Mouse (Mus musculus) adrenal gland (tissue): ENCODE data around the gene Tekt3.

Source experiments
- intact Hi-C: fragments of 180-260 bp; cut with DNase I; formaldehyde crosslinking; loops from one replicate; pipeline ENCODE4 v1.15.1; 2025

The Tekt3 gene

DNA sequence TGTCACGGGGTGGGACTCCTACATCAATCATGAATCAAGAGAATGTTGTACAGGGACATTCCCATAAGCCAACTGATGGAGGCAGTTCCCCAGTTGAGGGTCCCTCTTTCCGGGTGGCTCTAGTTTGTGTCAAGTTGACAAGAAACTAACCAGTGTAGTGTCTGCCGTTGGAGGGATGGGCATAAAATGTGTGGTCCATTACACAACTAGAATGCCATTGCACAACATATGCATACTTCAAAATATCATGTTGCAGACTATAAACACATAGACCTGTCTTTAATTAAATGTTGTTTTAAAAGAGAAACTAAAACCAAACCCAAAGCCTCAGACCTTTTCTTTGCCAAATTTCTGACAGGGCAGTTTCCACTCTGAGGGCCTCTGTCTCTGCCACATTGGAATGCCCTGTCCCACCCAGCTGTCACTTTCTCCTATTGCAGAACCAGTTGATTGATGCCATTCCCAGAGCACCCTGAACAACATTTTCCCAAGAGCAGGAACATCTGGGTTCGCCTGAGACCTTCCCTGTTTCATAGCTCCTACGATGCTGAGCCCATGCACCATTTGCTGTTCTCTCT, 3.0 kb upstream of the Tekt3 start:
- intact Hi-C loops = no loop called here

DNA sequence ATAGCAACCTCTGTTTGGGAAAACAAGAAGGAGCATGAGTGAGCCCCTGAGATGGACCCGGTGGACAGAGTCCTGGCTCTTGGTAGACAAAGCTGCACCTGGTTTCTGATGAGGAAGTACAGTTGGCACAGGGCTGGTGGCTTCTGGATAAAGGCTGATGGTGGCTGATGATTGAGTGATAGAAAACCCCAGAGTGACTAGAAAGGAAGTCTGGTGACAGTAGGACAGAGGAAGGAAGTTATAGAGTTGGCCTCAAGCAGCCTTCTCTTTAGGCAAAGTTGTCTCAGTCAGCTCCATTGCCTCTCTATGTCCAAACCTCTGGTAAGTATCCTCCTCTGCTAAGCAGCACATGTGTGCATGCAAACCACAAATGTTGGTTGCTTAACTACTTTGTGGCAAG, 1.5 kb upstream of the Tekt3 start:
- intact Hi-C loops = no loop called here

DNA sequence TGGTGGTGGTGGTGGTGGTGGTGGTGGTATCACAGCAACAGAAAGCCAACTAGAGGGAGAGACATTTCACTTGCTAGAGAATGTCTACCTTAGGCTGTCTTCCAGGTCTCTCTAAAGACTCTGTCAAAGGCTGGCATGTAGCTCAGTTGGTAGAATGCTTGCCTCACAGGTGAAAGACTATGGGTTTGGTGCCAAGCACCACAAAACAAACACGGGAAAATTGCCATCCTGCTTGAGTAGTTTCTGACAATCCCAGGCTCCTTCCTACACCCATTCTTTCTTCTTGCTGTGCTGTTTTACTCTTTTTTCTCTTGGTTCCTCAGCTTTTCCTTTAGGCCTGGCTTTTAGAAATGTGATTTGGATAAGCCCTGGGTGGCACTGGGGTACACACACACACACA, 5.1 kb downstream of the Tekt3 start:
- intact Hi-C loops = no loop called here

DNA sequence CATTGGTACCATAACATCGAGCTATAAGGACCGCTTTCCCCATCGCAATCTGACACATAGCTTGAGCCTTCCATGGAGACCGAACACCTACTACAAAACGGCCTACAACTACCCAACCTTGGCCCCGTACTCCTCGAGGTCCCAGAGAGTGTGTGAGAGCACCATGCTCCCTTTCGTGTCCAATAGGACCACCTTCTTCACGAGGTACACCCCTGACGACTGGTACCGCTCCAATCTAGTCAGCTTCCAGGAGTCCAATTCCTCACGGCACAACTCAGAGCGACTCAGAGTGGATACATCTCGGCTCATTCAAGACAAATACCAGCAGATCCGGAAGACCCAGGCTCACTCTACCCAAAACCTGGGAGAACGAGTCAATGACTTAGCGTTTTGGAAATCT, 8.6 kb downstream of the Tekt3 start:
- intact Hi-C loops = no loop called here

DNA sequence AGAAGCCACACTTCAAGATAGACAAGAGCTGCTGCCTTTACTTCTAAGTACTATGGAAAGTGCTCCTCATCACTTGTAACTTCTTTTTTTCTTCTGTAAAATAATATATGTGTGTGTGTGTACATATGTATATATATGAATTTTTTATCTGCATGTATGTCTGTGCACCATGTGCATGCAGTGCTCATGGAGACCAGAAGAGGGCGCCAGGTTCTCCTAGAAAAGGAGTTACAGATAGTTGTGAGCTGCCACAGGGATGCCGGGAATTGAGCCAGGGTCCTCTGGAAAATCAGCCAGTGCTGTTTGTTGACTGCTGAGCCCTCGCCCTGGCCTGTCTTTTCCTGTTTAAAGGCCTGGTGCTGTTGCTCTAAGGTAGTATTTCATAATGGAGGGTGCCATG, 23.1 kb downstream of the Tekt3 start:
- intact Hi-C loops = no loop called here

DNA sequence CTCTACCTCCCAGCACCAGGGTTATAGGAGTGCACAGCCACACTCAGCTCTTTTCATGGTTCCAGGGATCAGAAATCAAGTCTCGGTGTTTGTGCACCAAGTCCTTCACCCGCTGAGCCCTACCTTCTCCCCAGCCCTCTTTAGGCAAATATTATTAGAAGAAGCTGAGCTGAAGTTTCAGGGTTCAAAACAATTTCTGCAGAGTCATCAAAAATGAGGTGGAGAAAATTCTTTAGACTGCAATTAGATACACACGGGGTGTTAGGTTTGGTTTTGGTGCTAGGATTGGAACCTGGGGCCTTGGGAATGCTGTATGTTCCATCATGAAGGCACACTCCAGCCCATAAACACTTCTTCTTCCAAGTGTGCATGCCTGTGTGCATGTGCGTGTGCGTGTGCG, 27.2 kb downstream of the Tekt3 start:
- intact Hi-C loops = no loop called here

DNA sequence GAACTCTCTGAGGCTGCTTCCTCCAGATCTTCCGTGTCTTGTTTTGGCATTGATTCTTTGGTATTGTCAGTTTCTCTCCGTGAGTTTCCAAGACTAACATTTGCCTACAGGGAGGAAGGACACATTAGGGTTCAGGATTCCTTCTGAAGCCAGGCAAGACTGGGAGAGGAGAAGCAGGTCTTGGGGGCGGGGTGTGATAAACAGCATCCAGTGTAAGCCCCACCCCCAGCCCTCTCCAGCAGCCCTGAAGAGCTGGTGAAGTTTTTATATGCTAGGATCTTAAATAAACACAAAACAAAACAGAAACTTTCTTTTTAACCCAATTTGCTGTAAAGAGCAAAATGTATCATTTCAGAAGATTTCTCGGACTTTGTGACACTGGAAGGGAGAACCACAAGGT, 28.8 kb downstream of the Tekt3 start:
- intact Hi-C loops = no loop called here

DNA sequence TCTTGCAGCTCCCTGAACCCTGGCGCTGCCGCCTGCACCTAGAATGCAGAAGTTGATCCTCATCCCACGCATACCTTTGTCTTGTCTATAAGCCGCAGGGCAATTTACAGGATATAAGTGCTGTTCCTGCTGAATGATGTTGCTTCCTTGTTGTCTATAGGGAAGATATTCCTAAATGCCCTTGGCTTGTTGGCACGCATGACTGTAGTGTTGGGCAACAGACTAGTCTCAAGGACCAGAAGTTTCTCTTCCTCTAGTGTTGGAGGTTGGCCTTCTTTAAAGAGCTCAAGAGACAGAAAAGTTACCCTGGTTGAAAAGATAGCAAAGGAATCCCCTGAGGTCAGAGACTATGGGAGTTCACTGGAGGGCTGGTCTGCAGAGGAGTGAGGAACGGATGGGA, 29.5 kb downstream of the Tekt3 start:
- intact Hi-C loops = no loop called here

DNA sequence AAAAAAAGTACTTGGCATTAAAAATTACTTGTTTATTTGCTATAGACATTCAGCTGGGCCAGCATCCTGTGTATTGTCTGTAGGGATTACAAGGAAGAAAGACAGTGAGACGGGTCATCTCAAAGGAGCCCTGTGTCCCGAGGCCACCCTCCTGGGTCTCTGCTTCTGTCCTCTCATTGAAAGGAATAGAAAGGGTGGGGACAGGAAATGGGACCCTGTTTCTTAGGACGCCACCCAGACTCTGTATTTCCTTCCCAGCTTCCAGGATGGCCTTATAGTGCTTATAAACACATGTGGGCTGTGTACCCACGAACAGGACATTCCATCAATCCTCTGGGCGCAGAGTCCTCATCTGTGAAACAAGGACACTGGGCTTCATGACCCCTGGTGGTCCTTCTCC, 30.8 kb downstream of the Tekt3 start:
- intact Hi-C loops = no loop called here

DNA sequence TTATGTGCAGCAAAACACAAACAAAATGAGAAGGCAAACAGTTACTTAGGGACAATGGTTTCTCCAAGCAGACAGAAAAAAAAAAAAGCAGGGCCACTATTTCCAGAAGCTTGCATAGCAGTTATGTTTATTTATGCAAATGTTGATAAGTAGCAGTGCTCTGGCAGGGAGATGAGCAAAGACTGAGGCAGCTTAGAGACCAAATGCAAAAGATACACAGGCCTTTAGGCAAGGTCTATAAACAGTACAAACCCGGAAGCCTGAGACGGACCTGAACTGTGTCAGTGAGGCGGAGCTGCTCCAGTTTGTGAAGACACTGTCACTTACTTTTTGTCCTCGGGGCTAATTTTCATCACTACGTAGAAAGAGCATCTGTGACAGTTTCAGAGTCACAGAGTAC, 32.1 kb downstream of the Tekt3 start:
- intact Hi-C loops = no loop called here

DNA sequence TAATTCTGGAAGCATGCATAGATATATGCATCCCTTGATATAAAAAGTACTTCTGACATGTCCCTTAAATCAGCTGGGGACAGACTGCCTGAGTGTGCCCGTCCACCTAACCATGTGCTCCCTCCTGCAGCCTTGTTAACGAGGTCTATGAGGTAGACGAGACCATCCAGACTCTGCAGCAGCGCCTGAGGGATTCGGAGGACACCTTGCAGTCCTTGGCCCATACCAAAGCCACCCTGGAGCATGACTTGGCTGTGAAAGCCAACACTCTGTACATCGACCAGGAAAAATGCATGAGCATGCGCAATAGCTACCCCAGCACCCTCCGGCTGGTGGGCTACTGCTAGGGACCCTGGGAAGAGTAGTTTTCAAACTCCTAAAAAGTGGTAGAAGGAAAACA, 33.0 kb downstream of the Tekt3 start:
- intact Hi-C loops = no loop called here

DNA sequence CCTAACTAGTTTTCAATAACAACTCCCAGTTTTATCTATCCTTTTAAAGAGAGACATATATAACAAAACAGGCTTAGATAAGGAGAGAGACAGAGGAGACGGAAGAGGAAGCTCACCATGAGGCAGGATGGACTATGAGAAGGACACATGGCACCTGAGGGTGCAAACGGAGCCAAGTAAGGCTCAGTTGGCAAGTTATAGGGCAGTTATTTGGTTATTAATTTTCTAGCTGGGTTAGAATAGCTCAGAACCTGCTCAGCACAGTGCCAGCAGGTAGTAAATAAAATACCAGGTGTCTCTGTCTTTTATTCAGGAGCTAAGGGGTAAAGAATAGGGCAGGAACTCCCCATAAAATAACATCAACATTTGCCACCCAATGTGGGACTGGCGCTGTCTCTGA, 36.6 kb downstream of the Tekt3 start:
- intact Hi-C loops = no loop called here

DNA sequence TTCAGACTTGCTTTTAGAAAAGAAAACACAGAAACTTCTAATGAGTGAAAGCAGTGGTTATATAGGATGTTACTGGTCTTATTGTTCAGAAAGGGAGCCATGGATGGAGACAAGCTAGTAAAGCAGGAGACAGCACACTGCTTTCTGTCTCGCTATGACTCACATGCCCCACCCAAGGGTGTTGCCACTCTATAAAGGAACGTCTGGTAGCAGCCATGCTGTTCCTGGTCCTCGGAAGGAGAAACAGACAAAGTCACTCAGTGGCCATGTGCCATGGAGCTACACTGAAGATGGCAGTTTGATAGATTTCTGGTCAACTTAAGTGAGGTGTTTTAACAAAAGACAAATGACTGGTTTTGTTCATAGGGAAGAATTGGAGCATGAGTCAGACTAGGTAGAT, 37.9 kb downstream of the Tekt3 start:
- intact Hi-C loops = no loop called here

DNA sequence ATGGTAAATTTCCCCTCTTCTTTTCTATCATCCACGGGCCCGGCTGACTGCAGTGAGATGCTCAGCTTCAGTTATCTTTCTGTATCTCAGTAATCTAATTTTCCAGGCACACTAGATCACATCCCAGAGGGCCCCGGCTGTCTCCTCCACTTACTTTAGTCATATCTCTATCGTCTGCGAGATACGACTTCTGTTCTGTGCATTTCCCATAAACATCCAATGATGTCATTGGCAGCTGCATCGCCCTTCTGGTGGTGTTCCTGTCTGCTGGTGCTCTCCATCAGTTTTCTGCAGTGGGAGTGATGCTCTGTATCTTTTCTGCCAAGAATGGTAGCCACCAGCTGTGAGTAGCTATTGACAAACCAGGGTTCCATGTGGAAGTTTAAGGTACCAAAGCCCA, 41.8 kb downstream of the Tekt3 start:
- intact Hi-C loops = no loop called here

DNA sequence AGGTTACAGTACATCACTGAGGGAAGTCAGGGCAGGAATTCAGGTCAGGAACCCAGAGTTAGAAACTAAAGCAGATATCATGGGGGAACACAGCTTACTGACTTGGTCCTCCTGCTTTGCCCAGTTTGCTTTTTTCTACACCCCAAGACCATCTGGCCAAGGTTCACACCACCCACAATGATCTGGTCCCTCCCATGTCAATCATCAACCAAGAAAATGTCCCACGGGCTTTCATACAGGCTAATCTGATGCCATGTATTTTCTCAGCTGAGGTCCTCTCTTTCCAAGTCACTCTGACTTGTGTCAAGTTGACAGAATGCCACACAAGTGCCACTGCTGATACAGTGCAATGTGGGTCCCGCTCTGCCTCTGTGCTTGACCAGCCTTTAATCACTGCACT, 42.6 kb downstream of the Tekt3 start:
- intact Hi-C loops = no loop called here

DNA sequence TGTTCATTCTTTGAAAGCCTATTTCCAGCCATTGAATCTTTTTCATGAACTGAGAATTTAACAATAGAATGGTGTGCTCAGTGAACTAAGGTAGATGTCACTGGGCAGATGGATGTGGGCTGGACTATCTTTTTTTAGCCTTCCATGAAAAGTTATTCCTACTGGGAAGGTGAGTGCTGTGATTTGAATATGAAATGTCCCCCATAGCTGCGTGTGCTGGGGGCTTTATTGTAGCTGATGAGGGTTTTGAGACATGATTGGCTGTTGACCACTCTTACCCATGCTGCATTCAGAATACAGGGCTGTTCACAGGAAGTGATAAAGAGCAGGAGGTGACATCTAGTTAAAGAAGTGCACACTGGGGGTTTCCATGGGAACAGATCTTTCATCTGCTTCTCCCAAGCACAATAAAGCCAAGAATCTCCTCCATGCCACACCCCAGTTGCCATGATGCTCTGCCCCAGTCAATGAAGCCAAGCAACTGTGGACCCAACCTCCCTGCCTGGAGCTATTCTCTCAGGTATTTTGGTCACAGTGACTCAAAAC, 47.8 kb downstream of the Tekt3 start:
- intact Hi-C loops = no loop called here

DNA sequence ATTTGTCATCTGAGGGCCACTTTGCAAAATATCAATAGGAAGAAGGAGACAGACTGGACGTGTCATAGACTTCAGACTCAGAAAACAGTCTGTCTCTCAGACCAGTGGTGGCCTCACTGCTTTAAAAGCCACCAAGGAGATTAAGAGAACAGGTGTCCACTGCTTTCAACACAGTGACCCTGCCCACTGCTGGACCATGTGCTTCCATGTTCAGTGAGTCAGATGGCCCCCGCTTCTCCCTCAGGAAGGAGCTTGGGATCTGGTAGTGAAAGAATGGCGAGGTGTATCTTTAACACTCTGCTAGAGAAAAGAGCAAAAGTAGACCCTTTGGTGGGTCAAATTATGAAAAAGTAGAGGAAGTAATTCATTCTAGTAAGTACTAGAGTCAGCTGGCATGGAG, 48.9 kb downstream of the Tekt3 start:
- intact Hi-C loops = no loop called here

DNA sequence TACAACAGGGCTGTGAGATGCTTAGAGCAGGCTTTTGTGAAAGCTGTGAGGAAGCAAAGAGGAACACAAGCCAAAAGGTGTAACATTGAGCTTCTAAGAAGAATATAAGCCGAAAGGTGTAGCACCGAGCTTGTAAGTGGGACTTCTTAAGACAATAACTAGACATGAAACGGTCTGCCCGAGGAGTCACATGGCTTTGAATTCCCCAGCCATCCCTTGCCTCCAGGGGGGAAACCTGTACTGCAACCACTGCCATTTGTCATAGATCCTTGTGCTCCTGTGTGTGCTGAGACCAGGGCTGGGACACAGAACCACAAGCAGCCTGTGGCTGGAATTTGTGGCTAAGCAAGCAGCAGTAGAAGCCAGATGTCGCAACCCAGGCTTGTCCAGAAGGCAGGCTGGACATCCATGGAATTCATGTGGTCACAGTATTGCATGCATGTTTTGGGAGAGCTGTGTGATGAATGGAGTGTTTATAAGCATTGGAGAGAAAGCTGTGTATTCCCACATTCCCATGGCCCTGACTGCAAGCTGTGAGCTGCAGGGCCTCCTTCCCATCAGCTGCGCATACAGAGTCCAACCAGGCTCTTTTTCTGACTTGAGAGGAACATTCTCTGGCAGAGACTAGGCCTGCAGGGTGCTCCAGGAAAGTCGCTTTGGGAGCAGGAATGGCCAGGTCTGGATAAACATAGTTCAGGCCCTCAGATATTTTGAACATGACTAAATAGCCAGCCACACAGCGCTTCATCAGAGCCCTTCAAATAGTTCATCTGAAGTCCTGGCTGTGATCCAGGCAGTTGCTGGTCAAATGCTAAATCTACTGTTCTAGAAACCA, 53.6 kb downstream of the Tekt3 start:
- intact Hi-C loops = no loop called here

DNA sequence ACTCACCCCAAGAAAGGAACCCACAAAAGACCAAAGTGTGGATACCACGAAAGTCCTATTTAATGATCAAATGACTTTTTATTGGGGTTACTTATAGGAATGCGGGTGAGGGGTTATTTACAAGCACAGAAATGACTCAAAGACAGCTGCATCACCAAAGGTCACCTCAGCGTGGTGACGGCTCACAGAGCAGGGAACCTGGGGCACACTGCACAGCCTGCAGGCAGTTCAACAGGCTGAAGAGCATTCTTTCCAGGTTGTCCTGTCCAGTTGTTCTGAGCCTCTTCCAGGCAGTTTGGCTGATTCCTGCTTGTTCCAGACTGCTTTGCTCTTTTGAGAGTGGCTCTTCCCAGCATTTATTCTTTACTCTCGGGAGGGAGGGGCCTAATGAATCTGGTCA, 55.2 kb downstream of the Tekt3 start:
- intact Hi-C loops = no loop called here

DNA sequence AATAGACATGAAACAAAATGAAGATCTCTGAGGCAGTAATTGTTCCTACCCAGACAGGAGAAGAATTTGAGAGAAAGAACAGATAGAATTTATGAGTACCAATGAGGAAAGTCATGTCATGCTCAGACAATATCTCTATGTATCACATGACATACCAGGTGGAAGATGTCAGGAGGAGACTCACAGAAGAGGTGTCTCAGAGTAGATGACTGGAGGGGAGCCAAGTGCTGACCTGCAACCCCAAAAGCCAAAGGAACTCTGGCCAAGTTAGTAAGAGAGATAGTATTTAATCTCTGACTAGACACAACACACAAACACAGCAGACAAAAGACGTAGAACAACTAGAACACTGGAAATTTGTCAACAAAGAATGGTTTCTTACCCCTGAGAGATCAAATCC, 55.8 kb downstream of the Tekt3 start:
- intact Hi-C loops = no loop called here

DNA sequence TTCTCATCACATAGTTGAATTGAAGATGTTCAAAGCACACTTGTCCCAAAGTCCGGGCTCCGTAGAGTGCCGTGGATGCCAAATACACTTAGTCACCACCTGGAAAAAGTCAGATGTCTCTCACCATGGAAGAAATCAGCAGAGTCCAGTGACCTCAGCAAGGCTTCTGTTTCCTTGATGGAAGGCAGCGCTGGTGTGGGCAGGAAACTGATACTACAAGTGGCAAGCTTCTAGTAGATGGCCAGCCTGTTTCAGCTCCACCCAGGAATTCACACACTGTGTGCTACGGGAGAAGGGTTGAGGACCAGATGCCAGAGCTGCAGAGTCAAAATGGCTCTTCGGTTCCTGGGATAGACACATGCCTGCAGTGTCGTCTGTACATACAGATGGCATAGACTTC, 58.3 kb downstream of the Tekt3 start:
- intact Hi-C loops = no loop called here

DNA sequence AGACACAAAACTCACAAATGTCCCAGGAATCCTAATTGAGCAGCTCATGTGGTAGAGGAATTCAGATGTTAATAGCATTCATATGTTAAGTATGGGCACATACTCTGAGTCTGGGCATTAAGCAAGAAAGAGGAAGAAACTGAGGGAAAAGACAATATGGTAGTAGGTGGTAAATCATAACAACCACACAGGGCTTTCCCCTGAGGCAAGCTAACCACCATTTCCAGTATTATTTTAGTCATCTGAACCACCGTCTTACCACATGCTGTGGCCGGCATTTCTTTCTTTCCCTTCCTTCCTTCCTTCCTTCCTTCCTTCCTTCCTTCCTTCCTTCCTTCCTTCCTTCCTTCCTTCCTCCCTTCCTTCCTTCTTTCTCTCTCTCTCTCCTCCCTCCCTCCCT, 60.8 kb downstream of the Tekt3 start:
- intact Hi-C loops = no loop called here

DNA sequence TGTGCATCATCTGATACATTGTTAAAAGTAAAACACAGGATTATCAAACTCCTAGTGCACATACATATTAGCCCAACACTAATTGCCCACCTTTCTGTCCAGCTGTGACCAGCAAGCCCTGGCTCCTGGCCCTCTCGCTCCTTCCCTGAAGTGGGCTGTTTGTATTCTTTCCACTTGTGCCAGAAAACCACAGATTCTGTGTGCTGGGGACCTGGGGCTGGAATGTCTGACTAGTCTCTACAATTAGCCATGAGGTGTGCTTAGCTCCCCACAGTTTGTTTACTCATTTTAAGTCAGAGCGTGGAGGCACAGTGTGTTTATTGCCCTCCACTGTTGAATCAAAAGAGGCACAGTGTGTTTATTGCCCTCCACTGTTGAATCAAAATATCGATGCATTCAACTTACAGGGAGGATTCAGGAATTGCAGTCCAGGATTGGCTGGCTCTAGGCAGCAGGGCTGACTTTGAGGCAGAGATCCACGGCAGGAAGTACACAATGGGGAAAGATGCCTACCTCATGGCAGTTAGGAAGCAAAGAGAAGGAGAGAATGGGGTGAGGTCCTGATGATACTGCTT, 61.4 kb downstream of the Tekt3 start:
- intact Hi-C loops = no loop called here
